Mouse (Mus musculus) kidney, adult 11 months (tissue): ENCODE measurements around the gene Sh3bp5l.

Source experiments
- DNase-seq: peaks from one replicate; pipeline ENCODE4 v3.0.0; 2022

Sh3bp5l gene

GRCm38 (mm10) chr11:58379516-58379915, 49.0 kb downstream of the Sh3bp5l start:
- DNase-seq: no peak

- no peak for DNase-seq
These were observed 51.9 kb downstream of the Sh3bp5l start for GRCm38 (mm10) chr11:58382471-58382870.
